Mouse (Mus musculus) lung, embryonic 15.5 days (tissue): Measurements from ENCODE around the gene Pfkfb2. TPM values are rescaled to one million over a fixed set of nuclear protein-coding genes. Genes with fewer than 3 reads are reported as not detected.
A peak's percentile ranks its signal among the peaks of the same experiment; 100 is the strongest.

Source experiments
- ATAC-seq: fragments of 200-750 bp; cut with Nextera tagmentation; 2 replicates; pipeline ENCODE4 v1.8.0; 2017; ENCODE audit warnings: moderate number of reproducible peaks, borderline replicate concordance; ENCODE audit not compliant: low FRiP score, low TSS enrichment; ENCODE audit errors: extremely low read depth
- H3K27ac ChIP-seq: fragments of 300-500 bp; sonication (generic); 2 replicates; pipeline ENCODE4 v1.5.1; 2015; ENCODE audit warnings: moderate library complexity, mild to moderate bottlenecking, inconsistent platforms
- H3K27me3 ChIP-seq: fragments of 300-500 bp; sonication (generic); 2 replicates; pipeline ENCODE4 v1.6.1; 2015; ENCODE audit warnings: inconsistent platforms
- H3K36me3 ChIP-seq: fragments of 300-500 bp; sonication (generic); 2 replicates; pipeline ENCODE4 v1.6.1; 2015; ENCODE audit warnings: inconsistent platforms
- H3K4me1 ChIP-seq: fragments of 300-500 bp; sonication (generic); 2 replicates; pipeline ENCODE4 v1.6.1; 2015; ENCODE audit warnings: inconsistent platforms
- H3K4me2 ChIP-seq: fragments of 300-500 bp; sonication (generic); 2 replicates; pipeline ENCODE4 v1.6.1; 2015; ENCODE audit warnings: inconsistent platforms, mild to moderate bottlenecking, moderate library complexity
- H3K4me3 ChIP-seq: fragments of 300-500 bp; sonication (generic); 2 replicates; pipeline ENCODE4 v1.5.1; 2015; ENCODE audit warnings: mild to moderate bottlenecking, inconsistent platforms
- H3K9ac ChIP-seq: fragments of 300-500 bp; sonication (generic); 2 replicates; pipeline ENCODE4 v1.6.1; 2015; ENCODE audit warnings: inconsistent platforms
- H3K9me3 ChIP-seq: fragments of 300-500 bp; sonication (generic); 2 replicates; pipeline ENCODE4 v1.6.1; 2016; ENCODE audit warnings: inconsistent platforms
- WGBS: fragments of 180-500 bp; shearing (Covaris S2); methylation state at CpG from one replicate; pipeline ENCODE4 v1.1.7; 2015; 5-methylcytosine and 5-hydroxymethylcytosine counted together
- polyA plus RNA-seq: library from polyadenylated mRNA; unstranded; fragments of >200 nt; fragmentation: Nextera tagmentation; extraction: Ambion mirVana; gene quantifications from 2 replicates; pipeline ENCODE4 v1.2.1, GENCODE M21; 2015

Pfkfb2 gene
- polyA plus RNA-seq, 1 experiment from 2014 or later = 9.5 TPM

GRCm38 (mm10) chr1:130746819-130747218 lies 17.8 kb upstream of the Pfkfb2 start:
- no peaks in the 10 kb centered on the region for H3K27me3 ChIP-seq
- H3K4me1 ChIP-seq = 0 out of 2 replicates have a peak, but pooled peaks cover 3% of the 10 kb centered on the region
- no peaks in the 10 kb centered on the region for H3K9me3 ChIP-seq
- no peak for ATAC-seq
- no peak overlapping the region for H3K4me3 ChIP-seq
- no peaks in the 10 kb centered on the region for H3K36me3 ChIP-seq
- H3K4me2 ChIP-seq = no peak overlapping the region
- H3K9ac ChIP-seq = no peak overlapping the region
- 62% methylated on average over 3 of the region's 3 CpGs for WGBS
- no peak overlapping the region for H3K27ac ChIP-seq

- Histone ChIP-seq H3K4me3 (no peak overlapping the region), H3K9ac (no peak overlapping the region), H3K36me3 (no peaks in the 10 kb centered on the region), H3K4me1 (0 out of 2 replicates have a peak, but pooled peaks cover 9% of the 10 kb centered on the region), H3K27me3 (no peaks in the 10 kb centered on the region), H3K27ac (no peak overlapping the region), H3K4me2 (no peak overlapping the region), H3K9me3 (no peaks in the 10 kb centered on the region)
- WGBS = 96% methylated on average over 3 of the region's 3 CpGs
- ATAC-seq = no peak
Observed at GRCm38 (mm10) chr1:130745591-130745990, 16.5 kb upstream of the Pfkfb2 start.

GRCm38 (mm10) chr1:130744961-130745360 lies 15.9 kb upstream of the Pfkfb2 start:
- Histone ChIP-seq H3K27ac (no peak overlapping the region), H3K4me3 (no peak overlapping the region), H3K27me3 (no peaks in the 10 kb centered on the region), H3K4me1 (0 out of 2 replicates have a peak, but pooled peaks cover 15% of the 10 kb centered on the region), H3K9me3 (no peaks in the 10 kb centered on the region), H3K4me2 (no peak overlapping the region), H3K9ac (no peak overlapping the region), H3K36me3 (no peaks in the 10 kb centered on the region)
- no peak for ATAC-seq
- 85% methylated on average over 5 of the region's 5 CpGs for WGBS

DNA sequence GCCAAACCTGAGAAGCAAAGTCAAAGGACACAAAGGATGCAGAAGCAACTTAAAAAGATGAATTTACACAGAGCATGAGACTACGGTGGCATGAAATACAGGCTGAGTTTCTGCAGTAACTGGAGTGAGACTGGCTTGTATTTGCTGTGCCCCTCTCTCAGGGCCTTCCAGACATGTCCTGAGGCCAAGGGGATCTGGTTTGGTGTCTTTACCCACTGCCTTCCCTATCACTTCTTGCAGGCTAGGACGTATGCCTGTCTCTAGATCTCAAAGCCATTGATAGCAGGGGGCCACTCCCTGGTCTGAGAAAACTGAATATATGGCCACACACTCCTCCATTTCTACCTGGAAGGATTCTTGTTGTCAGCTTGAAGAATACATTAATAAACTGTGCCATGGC lies 15.2 kb upstream of the Pfkfb2 start:
- H3K4me3 ChIP-seq = no peak overlapping the region
- no peak for ATAC-seq
- H3K9me3 ChIP-seq = no peaks in the 10 kb centered on the region
- WGBS = 72% methylated on average over 2 of the region's 2 CpGs
- H3K4me1 ChIP-seq = 0 out of 2 replicates have a peak, but pooled peaks cover 17% of the 10 kb centered on the region
- no peak overlapping the region for H3K9ac ChIP-seq
- no peak overlapping the region for H3K4me2 ChIP-seq
- no peak overlapping the region for H3K27ac ChIP-seq
- no peaks in the 10 kb centered on the region for H3K27me3 ChIP-seq
- H3K36me3 ChIP-seq = no peaks in the 10 kb centered on the region

GRCm38 (mm10) chr1:130743775-130744174 lies 14.7 kb upstream of the Pfkfb2 start:
- no peak overlapping the region for H3K27ac ChIP-seq
- WGBS = 88% methylated on average over 1 of the region's 1 CpGs

GRCm38 (mm10) chr1:130742201-130742600 lies 13.1 kb upstream of the Pfkfb2 start:
- Histone ChIP-seq H3K27me3 (no peaks in the 10 kb centered on the region), H3K4me2 (no peak overlapping the region), H3K9ac (no peak overlapping the region), H3K4me3 (no peak overlapping the region), H3K4me1 (peaks cover 20% of the 10 kb centered on the region; the same call in 1 of the 2 replicates), H3K27ac (no peak overlapping the region), H3K9me3 (no peaks in the 10 kb centered on the region), H3K36me3 (no peaks in the 10 kb centered on the region)
- ATAC-seq = no peak
- 81% methylated on average over 7 of the region's 7 CpGs for WGBS

More at GRCm38 (mm10) chr1:130743775-130744174, 14.7 kb upstream of the Pfkfb2 start:
- ATAC-seq = no peak
- Histone ChIP-seq H3K9ac (no peak overlapping the region), H3K36me3 (no peaks in the 10 kb centered on the region), H3K9me3 (no peaks in the 10 kb centered on the region), H3K4me3 (no peak overlapping the region), H3K4me2 (no peak overlapping the region), H3K4me1 (0 out of 2 replicates have a peak, but pooled peaks cover 17% of the 10 kb centered on the region), H3K27me3 (no peaks in the 10 kb centered on the region)

- Histone ChIP-seq H3K36me3 (no peaks in the 10 kb centered on the region), H3K4me1 (peaks cover 21% of the 10 kb centered on the region; the same call in 1 of the 2 replicates), H3K4me2 (no peak overlapping the region), H3K27me3 (no peaks in the 10 kb centered on the region), H3K4me3 (no peak overlapping the region), H3K27ac (peak overlapping the region; percentile 44), H3K9ac (no peak overlapping the region), H3K9me3 (no peaks in the 10 kb centered on the region)
- WGBS = 40% methylated on average over 15 of the region's 15 CpGs
- peak; percentile 76; the same call in 1 of the 2 replicates for ATAC-seq
Observed at GRCm38 (mm10) chr1:130740781-130741720, 12.0 kb upstream of the Pfkfb2 start.

DNA sequence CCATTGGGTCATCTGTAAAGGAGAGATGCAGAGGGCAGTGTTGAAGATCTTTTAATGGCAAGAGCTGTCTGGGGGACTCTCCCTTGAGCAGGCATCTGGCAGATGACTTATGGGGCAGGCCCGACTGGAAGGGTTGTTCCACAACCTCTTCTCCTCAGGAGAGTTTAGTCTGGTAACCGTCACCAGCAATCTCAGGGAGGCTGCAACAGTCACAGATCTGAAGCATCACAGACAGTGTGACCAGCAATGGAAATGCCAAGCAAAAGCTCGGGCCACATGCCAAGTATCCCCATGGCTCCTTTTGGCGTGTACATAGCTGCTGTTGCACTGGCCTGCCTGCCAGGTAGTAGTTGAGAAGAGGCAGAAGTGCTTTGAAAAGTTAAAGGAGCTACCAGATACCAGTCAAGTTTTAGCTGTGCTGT lies 11.2 kb upstream of the Pfkfb2 start:
- Histone ChIP-seq H3K4me1 (peaks cover 29% of the 10 kb centered on the region), H3K27ac (no peak overlapping the region), H3K27me3 (no peaks in the 10 kb centered on the region), H3K9me3 (no peaks in the 10 kb centered on the region), H3K9ac (no peak overlapping the region), H3K36me3 (no peaks in the 10 kb centered on the region), H3K4me3 (no peak overlapping the region), H3K4me2 (no peak overlapping the region)
- WGBS = 50% methylated on average over 4 of the region's 4 CpGs
- ATAC-seq = no peak

DNA sequence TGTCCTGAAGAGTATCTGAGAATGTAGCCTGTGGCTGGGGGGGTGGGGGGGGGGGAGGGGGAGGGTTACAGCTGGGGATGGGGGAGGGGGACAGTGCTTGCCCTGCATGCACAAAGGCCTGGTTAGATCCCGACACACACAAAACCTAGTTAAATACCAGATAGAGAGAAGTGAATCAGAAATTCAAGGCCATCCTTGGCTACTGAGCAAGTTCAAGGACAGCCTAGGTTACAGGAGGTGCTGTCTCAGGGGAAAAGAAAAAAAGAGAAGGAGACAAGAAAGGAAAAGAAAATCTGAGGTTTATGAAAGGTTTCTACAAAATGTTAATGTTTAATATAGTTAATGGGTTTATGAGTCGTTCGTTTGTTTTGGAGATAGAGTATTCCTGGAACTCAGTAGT lies 10.6 kb upstream of the Pfkfb2 start:
- H3K4me1 ChIP-seq = peaks cover 35% of the 10 kb centered on the region
- H3K4me2 ChIP-seq = no peak overlapping the region
- WGBS = 67% methylated on average over 3 of the region's 3 CpGs
- no peak overlapping the region for H3K9ac ChIP-seq
- H3K36me3 ChIP-seq = no peaks in the 10 kb centered on the region
- no peak overlapping the region for H3K27ac ChIP-seq
- ATAC-seq = no peak
- no peaks in the 10 kb centered on the region for H3K9me3 ChIP-seq
- H3K27me3 ChIP-seq = no peaks in the 10 kb centered on the region
- no peak overlapping the region for H3K4me3 ChIP-seq

- Histone ChIP-seq H3K27ac (no peak overlapping the region), H3K36me3 (no peaks in the 10 kb centered on the region), H3K4me1 (peaks cover 36% of the 10 kb centered on the region), H3K27me3 (no peaks in the 10 kb centered on the region), H3K4me2 (no peak overlapping the region), H3K9me3 (no peaks in the 10 kb centered on the region), H3K9ac (no peak overlapping the region), H3K4me3 (no peak overlapping the region)
- 68% methylated on average over 3 of the region's 3 CpGs for WGBS
- ATAC-seq = no peak
Observed at GRCm38 (mm10) chr1:130738551-130739106, 9.6 kb upstream of the Pfkfb2 start.

- Histone ChIP-seq H3K27ac (no peak overlapping the region), H3K9ac (no peak overlapping the region), H3K9me3 (no peaks in the 10 kb centered on the region), H3K4me1 (peaks cover 35% of the 10 kb centered on the region), H3K27me3 (no peaks in the 10 kb centered on the region), H3K4me3 (no peak overlapping the region), H3K36me3 (no peaks in the 10 kb centered on the region), H3K4me2 (no peak overlapping the region)
- WGBS = 89% methylated on average over 7 of the region's 7 CpGs
- ATAC-seq = no peak
Observed at GRCm38 (mm10) chr1:130737916-130738315, 8.9 kb upstream of the Pfkfb2 start.

DNA sequence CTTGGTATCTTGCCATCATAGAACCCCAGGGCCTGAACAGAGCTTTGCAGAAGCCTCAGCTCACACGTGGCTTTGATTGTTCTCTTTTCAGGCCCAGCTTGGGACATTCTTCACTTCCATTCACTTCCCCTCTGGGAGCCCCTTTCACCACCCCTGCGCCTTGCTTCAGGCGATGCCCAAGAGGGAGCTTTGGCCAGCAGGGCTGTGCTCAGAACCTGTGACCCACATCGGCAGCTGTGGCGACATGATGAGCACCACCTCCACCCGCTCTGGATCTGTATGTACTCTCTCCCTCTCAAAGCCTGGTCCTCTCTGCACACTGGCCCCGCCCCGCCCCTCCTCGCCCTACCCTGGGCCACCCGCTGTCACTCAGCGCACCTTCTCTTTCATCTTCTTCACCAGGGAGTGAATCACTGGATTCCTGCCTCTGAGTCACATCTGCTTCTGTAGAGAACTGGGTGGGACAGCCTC lies 8.4 kb upstream of the Pfkfb2 start:
- Histone ChIP-seq H3K9ac (no peak overlapping the region), H3K27ac (no peak overlapping the region), H3K4me2 (no peak overlapping the region), H3K27me3 (no peaks in the 10 kb centered on the region), H3K4me1 (peaks cover 35% of the 10 kb centered on the region), H3K36me3 (no peaks in the 10 kb centered on the region), H3K4me3 (no peak overlapping the region), H3K9me3 (no peaks in the 10 kb centered on the region)
- WGBS = 39% methylated on average over 11 of the region's 11 CpGs
- ATAC-seq = no peak
